Mouse (Mus musculus) forebrain, embryonic 16.5 days (tissue): ENCODE results near the gene Speer4c. TPM values are rescaled to one million over a fixed set of nuclear protein-coding genes. Genes with fewer than 3 reads are reported as not detected.
"Not testable (repeated sequence)": the region's sequence is repeated elsewhere in the genome, so short reads cannot be mapped to it uniquely, and the experiment has no call there.

Source experiments
- ATAC-seq: fragments of 200-750 bp; cut with Nextera tagmentation; 2 replicates; pipeline ENCODE4 v1.8.0; 2017; ENCODE audit warnings: mild to moderate bottlenecking, moderate library complexity
- H3K27ac ChIP-seq: fragments of 300-500 bp; sonication (generic); 2 replicates; pipeline ENCODE4 v1.5.1; 2014; ENCODE audit warnings: low read length, control low read depth
- H3K27me3 ChIP-seq: fragments of 300-500 bp; sonication (generic); replicated peaks from 2 replicates; pipeline ENCODE4 v1.6.1; 2014; ENCODE audit warnings: low read length; ENCODE audit not compliant: control insufficient read depth, insufficient read depth
- H3K36me3 ChIP-seq: fragments of 300-500 bp; sonication (generic); 2 replicates; pipeline ENCODE4 v1.6.1; 2014; ENCODE audit not compliant: control insufficient read depth, insufficient read depth
- H3K4me1 ChIP-seq: fragments of 300-500 bp; sonication (generic); replicated peaks from 2 replicates; pipeline ENCODE4 v1.6.1; 2014; ENCODE audit warnings: low read length; ENCODE audit not compliant: control insufficient read depth, insufficient read depth
- H3K4me2 ChIP-seq: fragments of 300-500 bp; sonication (generic); 2 replicates; pipeline ENCODE4 v1.6.1; 2014; ENCODE audit warnings: mild to moderate bottlenecking, low read length, control low read depth
- H3K4me3 ChIP-seq: fragments of 300-500 bp; sonication (generic); replicated peaks from 2 replicates; pipeline ENCODE4 v1.5.1; 2014; ENCODE audit warnings: mild to moderate bottlenecking, low read length, control low read depth
- H3K9ac ChIP-seq: fragments of 300-500 bp; sonication (generic); replicated peaks from 2 replicates; pipeline ENCODE4 v1.6.1; 2014; ENCODE audit warnings: low read depth, low read length, control low read depth
- H3K9me3 ChIP-seq: fragments of 300-500 bp; sonication (generic); 2 replicates; pipeline ENCODE4 v1.6.1; 2016; ENCODE audit warnings: low read length; ENCODE audit not compliant: control insufficient read depth
- WGBS: fragments of 180-500 bp; shearing (Covaris S2); extraction: QIAGEN DNeasy Blood & Tissue Kit; methylation state at CpG from one replicate; pipeline ENCODE4 v1.1.7; 2014; 5-methylcytosine and 5-hydroxymethylcytosine counted together
- polyA plus RNA-seq: library from polyadenylated mRNA; unstranded; fragments of >200 nt; fragmentation: Nextera tagmentation; extraction: Ambion mirVana; gene quantifications from 2 replicates; pipeline ENCODE4 v1.2.1, GENCODE M21; 2015

The Speer4c gene
- polyA plus RNA-seq = not detected in 2 replicates

DNA sequence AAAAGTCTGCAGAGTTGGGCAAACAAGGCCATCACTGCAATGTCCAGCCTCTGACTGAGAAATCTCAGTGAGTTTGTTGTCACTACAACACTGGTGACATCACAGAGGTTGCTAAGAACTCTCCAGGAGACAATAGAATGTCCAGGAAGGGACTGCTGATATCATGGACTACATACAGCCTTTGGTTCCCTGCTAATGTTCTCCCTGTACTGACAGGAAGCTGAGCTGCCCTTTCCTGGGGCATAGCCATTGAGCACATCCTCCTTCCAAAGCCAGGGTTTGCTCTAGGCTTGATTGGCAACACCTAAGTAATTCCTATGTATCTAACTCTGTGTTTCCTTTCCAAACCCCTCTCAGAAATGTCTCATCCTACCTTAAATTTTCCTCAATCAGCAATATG lies at the start of gene Speer4c:
Gene Speer4c, minus strand, starts transcription at position 101 of the 400 bp plus-strand sequence.
- not testable (repeated sequence) for H3K27me3 ChIP-seq, H3K4me3 ChIP-seq, H3K4me1 ChIP-seq, H3K9ac ChIP-seq, H3K36me3 ChIP-seq, H3K27ac ChIP-seq, H3K9me3 ChIP-seq, H3K4me2 ChIP-seq, ATAC-seq

DNA sequence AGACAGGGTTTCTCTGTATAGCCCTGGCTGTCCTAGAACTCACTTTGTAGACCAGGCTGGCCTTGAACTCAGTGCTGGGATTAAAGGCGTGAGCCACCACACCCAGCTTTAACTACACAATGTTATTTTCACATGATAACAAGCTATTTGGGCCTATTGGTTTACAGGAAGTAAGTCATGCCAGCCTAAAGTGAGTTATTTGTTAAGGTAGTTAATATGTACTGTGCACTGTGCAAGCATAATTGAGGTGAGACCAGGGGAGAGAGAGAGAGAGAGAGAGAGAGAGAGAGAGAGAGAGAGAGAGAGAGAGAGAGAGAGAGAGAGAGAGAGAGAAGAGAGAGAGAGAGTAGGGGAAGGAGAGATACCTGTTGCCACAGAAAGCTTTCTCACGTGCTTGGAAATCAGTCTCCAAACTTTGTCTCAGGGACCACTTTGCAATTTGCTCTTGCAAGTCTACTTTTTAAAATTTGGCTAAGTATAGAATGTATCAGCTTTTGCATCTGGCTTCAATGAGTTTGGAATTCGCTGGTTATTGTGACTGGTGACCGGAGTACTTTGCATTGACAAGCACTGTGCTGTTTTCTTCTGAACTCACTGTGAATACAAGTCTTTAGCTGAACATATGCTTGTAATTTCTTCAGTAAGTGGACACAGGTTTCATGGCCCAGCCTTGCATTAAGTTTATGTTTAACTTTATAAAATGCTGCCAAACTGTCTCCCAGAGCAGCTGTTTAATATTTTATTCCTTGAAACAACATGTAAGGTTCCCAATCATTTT lies 33.6 kb upstream of the Speer4c start:
- no peak for ATAC-seq
- no peak overlapping the region for H3K9ac ChIP-seq
- H3K9me3 ChIP-seq = no peaks in the 10 kb centered on the region
- no peak overlapping the region for H3K27ac ChIP-seq
- WGBS = 87% methylated on average over 4 of the region's 4 CpGs
- no peaks in the 10 kb centered on the region for H3K4me1 ChIP-seq
- H3K4me2 ChIP-seq = no peak overlapping the region
- no peaks in the 10 kb centered on the region for H3K27me3 ChIP-seq
- H3K4me3 ChIP-seq = no peak overlapping the region
- H3K36me3 ChIP-seq = no peaks in the 10 kb centered on the region

DNA sequence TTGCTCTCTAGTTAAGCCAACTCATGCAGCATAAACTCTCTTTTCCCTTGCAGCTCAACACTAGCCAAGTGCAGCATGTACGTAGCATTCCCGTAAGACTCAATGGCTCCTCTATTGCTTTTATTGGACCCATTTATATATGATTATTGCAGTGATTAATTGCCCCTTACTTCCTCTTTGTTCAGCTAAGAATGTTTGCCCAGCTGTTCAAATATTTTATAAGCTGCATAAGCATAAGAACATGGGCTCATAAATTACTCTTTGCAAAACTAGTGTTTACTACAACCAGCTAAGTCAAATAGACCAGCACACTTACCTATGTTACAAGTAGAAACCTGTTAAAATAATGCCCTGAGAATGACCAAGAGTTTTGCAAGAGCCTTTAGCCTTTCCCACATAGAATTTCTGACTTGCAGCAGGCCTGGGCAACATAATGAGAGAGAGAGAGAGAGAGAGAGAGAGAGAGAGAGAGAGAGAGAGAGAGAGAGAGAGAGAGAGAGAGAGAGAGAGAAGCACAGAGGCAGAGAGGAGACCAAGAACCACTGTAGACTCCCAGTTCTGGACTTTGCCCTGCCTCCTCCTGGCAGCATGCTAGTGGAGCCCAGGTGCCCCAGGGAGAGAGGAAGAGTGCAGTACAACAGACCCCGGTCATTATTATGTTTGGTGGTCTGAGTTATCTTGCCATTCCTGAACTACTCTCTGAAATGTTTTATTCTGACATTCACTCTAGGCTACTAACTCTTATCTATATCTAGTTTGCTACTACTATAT lies 20.2 kb upstream of the Speer4c start:
- ATAC-seq = no peak
- H3K36me3 ChIP-seq = no peaks in the 10 kb centered on the region
- H3K4me2 ChIP-seq = no peak overlapping the region
- no peaks in the 10 kb centered on the region for H3K27me3 ChIP-seq
- H3K4me1 ChIP-seq = no peaks in the 10 kb centered on the region
- H3K27ac ChIP-seq = no peak overlapping the region
- H3K9ac ChIP-seq = no peak overlapping the region
- WGBS = 83% methylated on average over 3 of the region's 3 CpGs
- no peak overlapping the region for H3K4me3 ChIP-seq
- H3K9me3 ChIP-seq = no peaks in the 10 kb centered on the region

DNA sequence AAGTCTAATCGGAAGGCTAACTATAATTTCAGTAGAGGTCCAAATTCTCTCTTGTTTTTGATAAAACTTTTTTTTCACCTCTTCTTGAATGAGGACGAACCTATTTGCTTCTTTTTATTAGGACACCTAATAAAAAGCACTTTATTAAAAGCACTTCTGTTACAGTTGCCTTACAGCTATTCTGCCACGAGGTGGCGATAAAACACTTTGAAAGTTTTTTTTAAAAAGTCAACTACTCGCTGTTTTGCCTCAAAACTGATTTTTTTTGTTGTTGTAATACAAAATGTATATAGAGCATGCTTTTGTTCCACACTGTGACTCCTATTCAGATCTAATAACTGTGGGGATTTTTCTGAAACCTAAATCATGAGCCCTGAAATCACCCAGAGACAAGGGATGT lies 11.2 kb downstream of the Speer4c start:
- H3K27me3 ChIP-seq, H3K4me3 ChIP-seq, H3K9ac ChIP-seq, H3K27ac ChIP-seq, H3K36me3 ChIP-seq, H3K9me3 ChIP-seq, H3K4me2 ChIP-seq, H3K4me1 ChIP-seq, ATAC-seq: not testable (repeated sequence)
- 22% methylated on average over 5 of the region's 5 CpGs for WGBS

DNA sequence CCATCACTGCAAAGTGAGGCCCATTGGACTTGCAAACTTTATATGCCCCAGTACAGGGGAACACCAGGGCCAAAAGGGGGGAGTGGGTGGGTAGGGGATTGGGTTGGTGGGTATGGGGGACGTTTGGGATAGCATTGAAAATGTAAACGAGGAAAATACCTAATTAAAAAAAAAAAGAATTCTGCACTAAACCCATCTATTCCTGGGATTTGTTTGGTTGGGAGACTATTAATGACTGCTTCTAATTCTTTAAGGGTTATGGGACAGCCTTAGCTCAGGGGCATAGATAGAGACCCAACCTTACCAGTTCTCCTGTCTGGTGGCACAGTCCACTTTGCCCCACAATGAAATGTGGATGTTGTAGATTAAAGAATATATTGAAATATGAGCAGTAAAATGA lies 16.4 kb downstream of the Speer4c start:
- not testable (repeated sequence) for H3K9me3 ChIP-seq, ATAC-seq, H3K27ac ChIP-seq, H3K4me2 ChIP-seq, H3K27me3 ChIP-seq, H3K36me3 ChIP-seq, H3K4me1 ChIP-seq, H3K4me3 ChIP-seq, H3K9ac ChIP-seq
- WGBS = 30% methylated on average over 2 of the region's 2 CpGs

DNA sequence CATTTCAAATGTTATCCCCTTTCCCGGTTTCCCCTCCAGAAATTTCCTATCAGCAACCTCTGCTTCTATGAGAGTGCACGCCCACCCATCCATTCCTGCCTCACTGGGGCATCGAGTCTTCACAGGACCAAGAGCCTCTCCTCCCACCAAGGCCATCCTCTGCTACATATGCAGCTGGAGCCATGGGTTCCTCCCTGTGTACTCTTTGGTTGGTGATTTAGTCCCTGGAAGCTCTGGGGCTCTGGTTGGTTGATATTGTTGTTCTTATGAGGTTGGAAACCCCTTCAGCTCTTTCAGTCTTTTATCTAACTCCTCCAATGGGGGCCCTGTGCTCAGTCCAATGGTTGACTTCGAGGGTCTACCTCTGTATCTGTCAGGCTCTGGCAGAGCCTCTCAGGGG lies 22.2 kb downstream of the Speer4c start:
- not testable (repeated sequence) for H3K36me3 ChIP-seq, H3K4me2 ChIP-seq, H3K27ac ChIP-seq, H3K4me1 ChIP-seq, ATAC-seq, H3K9ac ChIP-seq, H3K9me3 ChIP-seq, H3K27me3 ChIP-seq, H3K4me3 ChIP-seq
- WGBS = 77% methylated on average over 4 of the region's 4 CpGs

DNA sequence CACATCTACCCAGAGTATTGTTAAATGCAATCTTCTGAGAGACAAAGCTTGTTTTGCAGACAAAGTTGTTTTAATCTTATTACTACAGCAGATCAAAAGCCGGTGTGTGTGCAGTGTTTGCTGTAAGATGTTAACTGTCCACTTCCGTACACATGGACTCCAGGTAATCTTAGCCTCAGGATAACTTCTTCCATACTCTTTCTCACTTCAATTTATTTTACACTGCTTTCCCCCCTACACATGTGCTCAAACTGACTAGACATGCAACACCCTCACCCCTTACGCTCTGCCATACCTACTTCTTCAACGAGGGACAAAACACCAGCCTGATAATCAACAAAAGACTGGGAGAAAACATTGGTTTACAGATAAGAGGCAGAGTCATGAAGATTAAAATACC lies 23.2 kb downstream of the Speer4c start:
- not testable (repeated sequence) for H3K4me3 ChIP-seq, H3K4me2 ChIP-seq, H3K9me3 ChIP-seq, H3K9ac ChIP-seq, H3K27ac ChIP-seq, H3K27me3 ChIP-seq, H3K36me3 ChIP-seq, H3K4me1 ChIP-seq, ATAC-seq
- 75% methylated on average over 4 of the region's 4 CpGs for WGBS

DNA sequence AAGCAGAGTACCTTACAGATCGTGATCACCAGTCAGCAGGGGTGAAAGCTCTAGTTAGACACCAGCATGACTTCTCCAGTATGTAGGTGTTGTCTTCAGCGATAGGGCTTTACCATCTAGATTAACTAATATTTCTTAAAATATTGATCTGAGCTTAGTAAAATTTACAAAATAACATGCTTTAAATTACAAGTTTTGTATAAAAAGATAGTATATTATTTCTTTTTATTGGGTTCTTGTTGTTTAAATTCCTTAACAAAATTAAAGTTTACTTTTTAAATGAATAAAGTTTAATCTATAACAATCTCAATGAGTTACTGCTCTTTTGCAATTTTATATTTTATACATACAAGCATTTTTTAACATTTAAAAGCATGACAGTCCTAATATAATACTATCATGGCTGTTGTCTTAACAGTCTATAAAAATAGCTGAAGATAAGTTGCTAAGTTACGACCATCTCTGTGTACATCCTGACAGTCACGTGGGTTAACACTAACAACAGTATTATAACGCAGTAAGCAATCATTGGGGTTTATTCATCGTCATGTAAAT lies 24.3 kb downstream of the Speer4c start:
- 73% methylated on average over 6 of the region's 6 CpGs for WGBS
- H3K27ac ChIP-seq, H3K9ac ChIP-seq: not testable (repeated sequence)

DNA sequence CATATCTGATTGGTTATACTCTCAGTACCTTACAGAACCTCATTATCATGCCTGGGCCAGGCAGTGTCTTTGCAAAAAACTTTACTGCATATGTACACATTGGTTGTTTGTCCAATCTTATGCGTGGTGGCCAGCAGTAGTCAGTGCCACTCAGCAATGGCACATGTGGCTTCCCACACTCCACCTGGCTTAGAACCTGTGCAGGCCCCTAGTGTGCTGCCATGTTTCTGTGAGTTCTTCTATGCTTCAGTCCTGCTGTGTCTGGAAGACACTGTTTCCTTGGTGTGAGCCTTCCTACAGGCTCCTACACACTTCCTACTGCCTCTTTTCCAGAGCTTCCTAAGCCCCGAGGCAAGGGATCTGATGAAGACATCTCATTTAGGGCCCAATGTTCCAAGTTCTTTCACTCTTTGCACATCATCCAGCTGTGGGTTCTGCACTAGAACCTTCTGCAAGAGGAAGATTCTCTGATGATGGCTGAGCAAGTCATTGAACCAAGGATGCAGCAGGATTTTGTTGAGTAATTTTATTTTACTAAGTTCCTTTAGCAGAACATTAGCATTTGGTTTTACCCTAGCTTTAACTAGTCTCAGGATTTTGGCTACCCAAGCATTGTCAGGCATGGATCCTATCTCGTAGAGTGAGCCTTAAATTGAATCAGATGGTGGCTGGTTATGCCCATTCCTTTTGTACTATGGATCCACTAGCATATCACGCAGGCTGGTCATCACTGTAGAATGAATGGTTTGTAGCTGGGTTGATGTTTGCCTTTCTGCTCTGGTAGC lies 25.0 kb downstream of the Speer4c start:
- not testable (repeated sequence) for H3K36me3 ChIP-seq, H3K27ac ChIP-seq, H3K9me3 ChIP-seq, H3K4me2 ChIP-seq, H3K4me1 ChIP-seq, H3K27me3 ChIP-seq, H3K4me3 ChIP-seq, H3K9ac ChIP-seq
- ATAC-seq = peak; percentile 40; the same call in 1 of the 2 replicates
- WGBS = 64% methylated on average over 4 of the region's 4 CpGs

More for the DNA sequence above, 24.3 kb downstream of the Speer4c start:
- H3K36me3 ChIP-seq, H3K9me3 ChIP-seq, H3K4me1 ChIP-seq, H3K4me2 ChIP-seq, H3K27me3 ChIP-seq, H3K4me3 ChIP-seq: not testable (repeated sequence)
- peak; percentile 50; the same call in 1 of the 2 replicates for ATAC-seq
